Mouse (Mus musculus): ENCODE measurements around the gene Fbxw17.
"Not testable (repeated sequence)": the region's sequence is repeated elsewhere in the genome, so short reads cannot be mapped to it uniquely, and the experiment has no call there.

Gene Fbxw17

GRCm38 (mm10) chr13:50417389-50418183 lies at the start of gene Fbxw17:
Fbxw17 (plus strand) TSS chr13:50417864.
- DNase-seq (ENCODE audit: low spot score in 2 of 2) = peak; percentile 42 to 69

GRCm38 (mm10) chr13:50372934-50373705 lies 44.5 kb upstream of the Fbxw17 start:
- not testable (repeated sequence) for DNase-seq (ENCODE audit: low spot score in 2 of 2)

GRCm38 (mm10) chr13:50389146-50389545 lies 28.5 kb upstream of the Fbxw17 start:
- DNase-seq (ENCODE audit: low spot score in 2 of 2) = not testable (repeated sequence)

GRCm38 (mm10) chr13:50418421-50418820 lies 757 bp downstream of the Fbxw17 start:
- DNase-seq (ENCODE audit: low spot score in 2 of 2) = no peak

- no peak for DNase-seq (ENCODE audit: low spot score in 2 of 2)
These were observed 6.1 kb downstream of the Fbxw17 start for GRCm38 (mm10) chr13:50423625-50424209.

GRCm38 (mm10) chr13:50424517-50424916 lies 6.9 kb downstream of the Fbxw17 start:
- no peak for DNase-seq (ENCODE audit: low spot score in 2 of 2)

GRCm38 (mm10) chr13:50426686-50427085 lies 9.0 kb downstream of the Fbxw17 start:
- DNase-seq (ENCODE audit: low spot score in 2 of 2) = no peak

GRCm38 (mm10) chr13:50443812-50444211 lies 26.1 kb downstream of the Fbxw17 start, which contains the start of gene Gm47429:
Gm47429 (minus strand) TSS chr13:50443912.
- DNase-seq (ENCODE audit: low spot score in 2 of 2) = no peak

GRCm38 (mm10) chr13:50445261-50445660 lies 27.6 kb downstream of the Fbxw17 start:
- DNase-seq (ENCODE audit: low spot score in 2 of 2) = no peak

- DNase-seq (ENCODE audit: low spot score in 2 of 2) = not testable (repeated sequence)
These were observed 34.6 kb downstream of the Fbxw17 start for GRCm38 (mm10) chr13:50452266-50452665.

- DNase-seq (ENCODE audit: low spot score in 2 of 2) = no peak
These were observed 35.8 kb downstream of the Fbxw17 start for GRCm38 (mm10) chr13:50453426-50453825.

GRCm38 (mm10) chr13:50460433-50460832 lies 42.8 kb downstream of the Fbxw17 start:
- DNase-seq (ENCODE audit: low spot score in 2 of 2) = not testable (repeated sequence)

- DNase-seq (ENCODE audit: low spot score in 2 of 2) = no peak
These were observed 47.2 kb downstream of the Fbxw17 start for GRCm38 (mm10) chr13:50464621-50465562.

- DNase-seq (ENCODE audit: low spot score in 2 of 2) = no peak
These were observed 49.3 kb downstream of the Fbxw17 start, which contains the start of gene Nutm2 for GRCm38 (mm10) chr13:50467007-50467406. Nutm2 (plus strand) TSS chr13:50467307.

Measured in spleen, postnatal 10 days (tissue).